Mouse (Mus musculus): ENCODE measurements around the gene Tstd1.

The Tstd1 gene

DNA sequence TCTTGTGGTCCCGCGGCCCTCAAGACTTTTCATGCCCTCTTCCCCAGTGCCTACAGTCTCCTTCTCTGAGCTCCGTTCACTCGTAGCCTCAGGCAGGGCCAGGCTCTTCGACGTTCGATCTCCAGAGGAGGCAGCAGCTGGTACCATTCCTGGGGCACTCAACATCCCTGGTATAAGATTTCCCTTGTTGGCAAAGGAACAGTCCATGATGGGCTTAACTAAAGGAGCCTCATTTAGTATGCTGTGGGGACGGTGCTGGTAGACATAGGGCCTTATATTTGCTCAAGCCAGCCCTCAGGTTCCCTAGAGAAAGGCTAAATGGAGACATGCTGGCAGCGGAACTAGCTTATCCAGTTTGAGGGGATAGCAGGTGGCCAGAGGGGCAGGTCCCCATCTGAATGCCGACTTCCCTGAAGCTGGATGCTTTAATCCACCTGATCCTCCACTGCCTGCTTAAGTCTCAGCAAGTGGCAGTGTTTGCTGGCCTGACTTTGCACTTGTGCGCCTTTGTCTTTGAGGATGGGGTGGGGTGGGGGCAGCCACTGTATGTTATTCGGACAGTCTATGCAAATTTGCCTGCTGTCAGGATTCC is 715 bp downstream of the Tstd1 start:
- no peak for DNase-seq

GRCm38 (mm10) chr1:171419905-171420304 is 1.2 kb downstream of the Tstd1 start:
- no peak for DNase-seq

GRCm38 (mm10) chr1:171422504-171423095 is 3.9 kb downstream of the Tstd1 start:
- no peak for DNase-seq

- no peak for DNase-seq
Measured at GRCm38 (mm10) chr1:171424638-171425037, 6.0 kb downstream of the Tstd1 start.

DNA sequence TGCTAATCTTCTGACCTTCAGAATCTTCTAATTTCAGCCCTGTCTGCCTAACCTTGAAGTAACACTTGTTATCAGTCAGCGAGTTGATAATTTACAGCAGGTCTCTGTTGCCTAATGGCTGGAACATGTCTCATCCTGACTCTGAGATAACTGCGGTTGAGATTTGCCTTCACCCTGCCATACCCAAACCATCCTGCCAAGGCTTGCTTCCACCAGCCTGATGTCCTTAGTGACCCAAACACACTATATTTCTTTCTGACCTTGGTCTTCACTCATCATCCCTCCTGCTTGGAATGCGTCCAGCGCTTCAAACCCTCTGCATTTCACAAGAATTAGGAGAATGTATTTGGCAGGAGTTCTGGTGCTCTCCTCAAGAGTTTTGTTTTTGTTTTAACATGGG is 6.5 kb downstream of the Tstd1 start:
- DNase-seq: no peak

- DNase-seq: no peak
Measured at GRCm38 (mm10) chr1:171432158-171432557, 13.5 kb downstream of the Tstd1 start.

- no peak for DNase-seq
Measured at GRCm38 (mm10) chr1:171435288-171435814, 16.7 kb downstream of the Tstd1 start.

DNA sequence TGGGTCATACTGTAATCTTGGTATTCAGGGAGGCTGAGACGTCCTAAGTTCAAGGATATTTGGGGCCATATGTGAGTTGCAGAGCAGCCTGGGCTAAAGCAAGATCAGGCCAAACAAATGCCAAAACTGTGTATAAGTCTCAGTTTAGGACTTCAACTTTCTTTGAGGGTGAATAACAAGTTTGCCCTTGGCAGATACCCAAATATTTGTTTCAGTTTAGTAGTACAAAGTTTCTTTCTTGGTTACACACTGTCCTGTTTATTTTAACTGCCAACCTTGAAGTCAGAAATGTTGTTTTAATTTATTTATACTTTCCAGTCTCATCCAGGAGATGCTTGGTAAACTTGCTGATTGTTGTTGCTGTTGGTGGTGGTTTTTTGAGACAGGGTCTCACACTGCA is 17.3 kb downstream of the Tstd1 start:
- no peak for DNase-seq

- DNase-seq: peak; percentile 91
Measured at GRCm38 (mm10) chr1:171437264-171438013, 18.8 kb downstream of the Tstd1 start, which contains the start of gene F11r. Gene F11r, plus strand, starts transcription at chr1:171437535.

GRCm38 (mm10) chr1:171438014-171438670 is 19.5 kb downstream of the Tstd1 start:
- no peak for DNase-seq

DNA sequence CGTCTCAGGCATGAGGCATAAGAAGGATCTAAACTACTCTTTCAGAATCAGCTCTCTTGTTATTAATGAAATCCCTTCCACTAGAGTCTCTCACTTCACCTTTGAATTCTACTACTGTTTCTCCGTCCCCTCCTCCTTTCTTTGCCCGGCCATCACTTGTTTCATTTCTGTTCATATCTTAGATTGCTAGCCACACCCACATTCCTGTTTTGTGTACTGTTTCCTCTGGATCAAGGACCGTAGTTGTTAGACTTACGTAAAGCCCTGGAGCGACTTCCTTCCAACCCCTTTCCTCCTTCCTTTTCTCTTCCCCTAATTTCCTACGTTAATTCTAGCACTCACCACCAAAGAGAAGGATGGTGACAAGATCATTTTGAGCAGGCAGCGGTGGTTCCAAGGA is 20.4 kb downstream of the Tstd1 start:
- DNase-seq: no peak

GRCm38 (mm10) chr1:171440025-171440725 is 21.5 kb downstream of the Tstd1 start:
- no peak for DNase-seq

GRCm38 (mm10) chr1:171441466-171442412 is 23.1 kb downstream of the Tstd1 start:
- no peak for DNase-seq

DNA sequence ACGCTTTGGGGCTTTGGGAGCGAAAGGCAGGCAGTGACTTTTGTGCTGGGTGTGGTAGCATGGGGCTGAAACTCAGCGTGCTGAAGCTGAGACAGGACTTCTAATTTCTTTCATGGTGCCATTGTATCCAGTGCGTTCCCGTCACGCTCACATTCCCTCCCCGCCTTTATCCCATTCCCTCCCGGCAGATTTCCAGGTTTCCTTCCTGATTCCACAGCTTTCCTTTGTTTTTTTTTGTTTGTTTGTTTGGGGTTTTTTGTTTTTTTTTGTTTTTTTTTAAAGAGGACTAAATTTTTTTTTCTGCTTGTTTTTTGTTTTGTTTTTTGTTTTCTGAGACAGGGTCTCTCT is 23.7 kb downstream of the Tstd1 start:
- DNase-seq: no peak

GRCm38 (mm10) chr1:171445050-171445449 is 26.4 kb downstream of the Tstd1 start:
- no peak for DNase-seq

DNA sequence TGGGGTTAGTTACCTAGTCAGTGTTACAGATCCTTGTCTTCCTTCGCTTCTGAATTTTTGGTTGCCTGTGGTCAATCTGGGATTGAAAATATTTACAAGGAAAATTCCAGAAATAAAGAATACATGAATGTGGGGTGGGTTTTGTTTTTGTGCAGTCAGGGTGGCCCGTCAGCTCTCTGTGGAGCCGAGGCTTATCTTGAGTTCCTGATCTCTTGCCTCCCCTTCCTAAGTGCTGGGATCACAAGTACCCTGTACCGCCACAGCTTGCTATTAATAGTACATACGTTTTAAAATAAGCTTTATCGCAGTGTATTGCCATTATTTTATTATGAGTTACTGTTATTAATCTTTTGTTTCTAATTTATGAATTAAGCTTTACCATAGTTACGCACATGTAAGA is 28.2 kb downstream of the Tstd1 start:
- DNase-seq: no peak

- no peak for DNase-seq
Measured at GRCm38 (mm10) chr1:171447692-171448091, 29.0 kb downstream of the Tstd1 start.

- no peak for DNase-seq
Measured at GRCm38 (mm10) chr1:171450062-171450461, 31.4 kb downstream of the Tstd1 start.

DNA sequence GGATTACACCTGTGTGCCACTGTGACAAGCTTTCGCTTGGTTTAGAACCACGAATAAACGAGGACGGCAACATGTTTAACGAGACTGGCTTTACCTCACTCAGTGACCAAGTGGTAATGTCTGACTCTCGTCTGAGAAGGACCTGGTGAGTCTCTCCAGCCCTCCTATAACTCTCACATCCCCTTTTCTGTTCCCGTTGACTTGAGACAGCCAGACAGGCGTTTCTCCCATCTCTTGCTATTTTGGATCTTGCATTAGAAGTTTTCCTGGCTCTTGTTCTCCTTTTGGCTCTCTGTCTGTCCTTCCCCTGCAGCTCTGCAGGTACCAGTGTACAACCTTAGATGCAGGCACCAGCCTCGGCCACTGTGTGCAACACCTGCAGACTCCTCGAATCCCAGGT is 32.3 kb downstream of the Tstd1 start:
- DNase-seq: no peak

DNA sequence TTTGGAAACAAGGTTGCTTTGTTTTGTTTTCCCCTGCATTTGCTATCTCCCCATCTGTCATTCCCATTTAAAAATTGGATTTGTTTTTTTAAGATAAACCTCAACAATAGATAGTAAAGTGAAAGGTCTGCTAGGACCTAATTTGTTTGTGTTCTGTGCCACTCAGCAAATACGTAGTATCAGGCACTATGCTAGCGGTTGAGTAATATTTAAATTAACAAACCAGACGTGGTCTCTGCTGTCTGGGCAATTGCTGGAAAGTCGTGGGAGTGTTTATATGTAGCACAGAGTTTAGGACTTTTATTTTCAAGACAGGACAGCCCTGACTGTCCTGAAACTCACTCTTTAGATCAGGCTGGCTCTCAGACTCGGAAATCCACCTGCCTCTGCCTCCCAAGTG is 33.9 kb downstream of the Tstd1 start:
- no peak for DNase-seq

GRCm38 (mm10) chr1:171452923-171453322 is 34.3 kb downstream of the Tstd1 start:
- no peak for DNase-seq

GRCm38 (mm10) chr1:171454926-171455325 is 36.3 kb downstream of the Tstd1 start:
- DNase-seq: no peak
